Mouse (Mus musculus) heart, adult 2 months (tissue): ENCODE measurements at regions not wholly inside any gene's neighbourhood (a gene's known extent, or its start where the extent isn't known, plus 50 kb on each side); places are given as distances from the start of the nearest gene placed in this dataset.

Source experiments
- EP300 ChIP-seq: fragments of 200-500 bp; IDR thresholded peaks from 2 replicates; pipeline ENCODE4 v1.6.1; 2011; ENCODE audit warnings: low read depth, low read length, control low read depth; ENCODE audit not compliant: insufficient read depth
- POLR2A ChIP-seq: fragments of 200-500 bp; IDR thresholded peaks from 2 replicates; pipeline ENCODE4 v1.6.1; 2011; ENCODE audit warnings: mild to moderate bottlenecking, low read depth, low read length, control low read depth; ENCODE audit not compliant: insufficient read depth

DNA sequence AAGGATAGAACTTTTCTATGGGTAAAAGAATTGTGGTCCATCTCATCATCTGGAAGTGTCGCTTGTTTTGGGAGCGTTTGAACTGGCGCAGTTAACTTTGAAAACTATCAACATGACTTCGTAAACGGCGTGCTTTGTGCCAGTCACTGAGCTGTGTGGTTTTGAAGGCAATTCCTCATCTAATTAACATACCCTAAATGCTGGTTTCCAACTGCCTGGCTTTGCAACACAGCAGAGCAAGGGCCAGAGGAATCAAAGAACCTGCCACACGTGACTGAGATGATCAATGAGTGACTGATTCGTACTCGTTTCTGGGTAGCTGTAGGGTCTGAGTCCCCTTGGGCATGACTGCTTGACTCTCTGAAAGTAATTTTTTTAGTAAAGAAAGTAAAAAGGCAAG is 129.2 kb upstream of the Krr1 start:
- TF ChIP-seq POLR2A (no peak), EP300 (no peak)
